Mouse (Mus musculus) left cerebral cortex, adult 2 months (tissue): ENCODE data around the gene Dchs2. TPM values are rescaled to one million over a fixed set of nuclear protein-coding genes. Genes with fewer than 3 reads are reported as not detected.
A peak's percentile ranks its signal among the peaks of the same experiment; 100 is the strongest.
"Not testable (repeated sequence)": the region's sequence is repeated elsewhere in the genome, so short reads cannot be mapped to it uniquely, and the experiment has no call there.

Experiments used
- DNase-seq, 2 experiments: peaks; one replicate each; pipeline ENCODE4 v3.0.0; 2021 to 2022; ENCODE audit warnings: low spot score in 2 of 2, mixed read lengths in 1 of 2; ENCODE audit errors: extremely low spot score in 1 of 2
- H3K27ac ChIP-seq: fragments of 200-600 bp; 2 replicates; pipeline ENCODE4 v1.8.1; 2022
- H3K4me3 ChIP-seq: fragments of 200-600 bp; 2 replicates; pipeline ENCODE4 v1.8.1; 2022
- CTCF ChIP-seq: fragments of 200-600 bp; IDR thresholded peaks from 2 replicates; pipeline ENCODE4 v1.8.1; 2022; ENCODE audit warnings: antibody characterized with exemption, mild to moderate bottlenecking, moderate library complexity
- intact Hi-C: fragments of 180-260 bp; cut with DNase I; formaldehyde crosslinking; loops from one replicate; pipeline ENCODE4 v1.15.1; 2025
- long read RNA-seq, 2 experiments: library from polyadenylated mRNA; stranded (forward); transcript quantifications; one replicate each; pipeline ENCODE4 v2.0.0; 2021; ENCODE audit warnings: borderline mapping rate in 2 of 2
- total RNA-seq, 2 experiments: library from RNA; stranded (reverse); gene quantifications; 2 replicates each; pipeline ENCODE4 v1.2.3; 2021

Dchs2 gene
- 1 to 10 TPM; 2.6 to 4.2 TPM for total RNA-seq
- long read RNA-seq, experiment 1, partial matches to known transcripts = 0 of 1 reads
- long read RNA-seq, experiment 1, other reads (novel, unspliced or antisense) = 1 of 1 reads
- long read RNA-seq, experiment 2, partial matches to known transcripts = 0 of 1 reads
- long read RNA-seq, experiment 2, other reads (novel, unspliced or antisense) = 1 of 1 reads

GRCm38 (mm10) chr3:83127726-83128448, at the start of gene Dchs2:
TSS of gene Dchs2 (plus strand) at chr3:83127948.
- intact Hi-C loops = loop anchor here (5.0 kb wide), 1 partner anchor 94 kb away; no protein-coding TSS in a partner anchor
- no peak for TF ChIP-seq CTCF
- Histone ChIP-seq H3K4me3 (peak within 1 kb of the TSS; percentile 50), H3K27ac (no peak within 1 kb of the TSS)
- no peak for DNase-seq

DNA sequence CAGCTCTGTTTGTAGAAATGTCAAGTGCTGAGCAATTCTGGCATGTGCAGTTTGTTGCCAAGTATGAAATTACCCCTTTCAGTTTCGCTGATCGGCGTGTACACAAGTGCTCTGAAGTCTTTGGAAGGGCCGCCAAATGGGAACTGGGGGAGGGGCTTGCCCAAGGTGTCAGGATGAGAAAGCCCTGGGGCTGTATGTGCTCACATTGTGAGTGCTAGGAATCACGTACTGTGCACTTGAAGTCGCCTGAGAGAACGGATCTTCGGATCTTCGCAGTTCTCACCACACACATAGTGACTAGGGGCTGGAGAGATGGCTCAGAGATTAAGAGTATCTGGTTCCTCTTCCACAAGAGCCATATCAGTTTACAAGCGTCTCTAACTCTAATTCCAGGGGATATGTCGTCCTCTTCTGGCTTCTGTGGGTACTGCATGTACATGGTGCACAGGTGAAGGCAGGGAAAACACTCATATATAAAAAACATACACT, 47.1 kb upstream of the Dchs2 start:
- peak; percentile 53 to 54 for DNase-seq
- H3K4me3 ChIP-seq = no peak overlapping the region
- TF ChIP-seq CTCF = peak; percentile 95
- no peak overlapping the region for H3K27ac ChIP-seq
- intact Hi-C loops = no loop called here

- DNase-seq = no peak
- TF ChIP-seq CTCF = no peak
- intact Hi-C loops = no loop called here
- H3K27ac ChIP-seq = no peak overlapping the region
- no peak overlapping the region for H3K4me3 ChIP-seq
Observed at GRCm38 (mm10) chr3:83097586-83097985, 30.2 kb upstream of the Dchs2 start.

- no peak for TF ChIP-seq CTCF
- no peak overlapping the region for H3K27ac ChIP-seq
- intact Hi-C loops = no loop called here
- H3K4me3 ChIP-seq = peak overlapping the region; percentile 23
- peak in 1 of 2 experiments; percentile 16 for DNase-seq
Observed at GRCm38 (mm10) chr3:83098546-83099034, 29.2 kb upstream of the Dchs2 start.

DNA sequence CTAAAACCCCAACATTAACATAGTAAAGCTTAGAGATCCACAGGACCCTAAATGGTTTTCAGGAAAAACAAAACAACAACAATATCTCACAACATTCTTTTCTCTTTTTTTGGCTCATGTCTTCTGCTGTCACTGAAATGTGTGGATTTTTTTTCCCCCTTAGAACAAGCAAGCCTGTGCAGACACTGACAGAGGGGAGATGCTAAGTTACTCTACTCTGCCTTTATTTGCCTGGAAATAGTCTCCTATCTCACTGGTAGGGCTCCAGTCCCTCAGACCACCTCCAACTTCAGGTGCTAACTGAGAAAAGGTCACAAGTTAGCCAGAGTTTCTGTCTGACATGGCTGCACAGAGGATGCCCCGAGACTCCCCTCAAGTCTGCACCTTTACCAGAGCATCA, 28.6 kb upstream of the Dchs2 start:
- intact Hi-C loops = no loop called here
- Histone ChIP-seq H3K27ac (no peak overlapping the region), H3K4me3 (no peak overlapping the region)
- TF ChIP-seq CTCF = no peak
- DNase-seq = no peak

DNA sequence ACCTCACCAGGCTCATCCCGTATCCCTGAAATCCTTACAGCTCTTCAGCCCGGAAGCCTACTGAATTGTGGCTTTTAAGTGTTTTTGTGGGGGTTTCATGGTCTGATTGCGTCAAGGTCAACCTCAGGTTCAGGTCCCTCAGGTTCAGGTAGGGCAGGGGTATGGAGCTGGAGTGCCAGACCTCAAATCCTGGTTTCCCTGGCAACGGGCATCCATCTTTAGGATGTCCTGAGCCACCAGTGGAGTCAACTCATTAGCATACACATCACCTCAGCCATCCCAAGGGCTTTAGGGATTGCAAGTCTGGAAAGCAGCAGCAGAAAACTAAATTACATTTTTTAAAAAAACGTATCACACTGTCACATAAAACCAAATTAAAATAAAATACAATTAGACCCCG, 28.1 kb upstream of the Dchs2 start:
- Histone ChIP-seq H3K4me3 (no peak overlapping the region), H3K27ac (no peak overlapping the region)
- DNase-seq = no peak
- intact Hi-C loops = no loop called here
- no peak for TF ChIP-seq CTCF

DNA sequence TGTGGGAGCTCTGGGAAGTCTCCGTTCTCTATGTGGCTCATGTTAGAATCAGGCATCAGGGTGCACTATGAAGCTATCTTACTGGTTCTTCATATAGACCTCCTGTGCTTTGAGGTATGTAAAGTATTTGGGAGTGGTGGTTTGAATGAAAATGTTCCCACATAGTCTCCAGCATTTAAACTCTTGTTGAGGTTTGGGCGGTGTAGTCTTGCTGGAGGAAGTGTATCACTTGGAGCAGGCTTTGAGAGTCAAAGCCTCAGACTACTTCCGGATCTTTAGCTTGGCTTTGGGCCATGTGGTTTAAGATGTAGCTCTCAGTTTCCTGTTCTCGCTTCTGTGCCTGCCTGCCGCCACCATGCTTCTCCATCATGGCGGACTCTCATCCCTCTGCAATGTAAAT, 25.5 kb upstream of the Dchs2 start:
- H3K4me3 ChIP-seq = no peak overlapping the region
- no peak for TF ChIP-seq CTCF
- intact Hi-C loops = no loop called here
- no peak for DNase-seq
- H3K27ac ChIP-seq = no peak overlapping the region

GRCm38 (mm10) chr3:83110163-83110562, 17.6 kb upstream of the Dchs2 start:
- no peak overlapping the region for H3K4me3 ChIP-seq
- no peak for DNase-seq
- intact Hi-C loops = loop anchor here (1.0 to 2.0 kb wide), 2 partner anchors 113 to 163 kb away; no protein-coding TSS in a partner anchor
- peak; percentile 86 for TF ChIP-seq CTCF
- H3K27ac ChIP-seq = no peak overlapping the region

DNA sequence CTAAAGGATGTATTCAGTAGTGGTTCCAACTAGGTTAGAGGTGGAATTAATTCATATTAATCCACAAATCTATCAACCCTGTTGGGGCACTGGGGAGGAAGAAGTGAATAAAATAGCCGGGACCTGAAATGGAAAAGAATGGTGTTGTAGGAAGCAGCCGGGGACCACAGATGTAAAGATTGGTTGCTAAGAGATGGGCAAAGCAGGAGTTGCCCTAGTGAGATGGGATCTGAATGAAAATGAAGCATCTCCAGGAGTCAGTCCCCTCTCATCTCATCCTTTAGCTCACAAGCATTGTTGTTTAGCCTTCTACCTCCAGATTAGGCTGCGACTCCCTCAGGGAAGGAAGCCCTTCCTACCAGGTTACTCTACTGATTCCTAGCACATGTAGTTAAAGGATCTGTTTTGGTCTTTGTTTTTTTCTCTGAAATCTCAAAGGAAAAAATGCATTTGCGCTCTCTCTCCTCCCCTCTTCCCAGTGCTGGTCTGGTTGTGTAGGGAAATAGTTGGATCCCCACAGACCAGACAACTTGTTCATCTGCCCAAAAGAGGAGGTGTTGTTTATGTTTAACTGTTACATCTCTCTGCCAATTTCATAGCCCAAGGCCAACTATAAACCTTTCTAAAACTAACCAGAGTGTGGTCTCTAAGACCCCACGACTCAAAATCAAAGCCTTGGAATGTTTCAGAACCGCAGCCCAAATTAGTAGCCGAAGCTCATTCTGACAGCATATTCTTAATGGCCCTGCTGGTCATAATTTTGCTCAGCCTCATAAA, 16.1 kb upstream of the Dchs2 start:
- DNase-seq = no peak
- TF ChIP-seq CTCF = no peak
- Histone ChIP-seq H3K27ac (no peak overlapping the region), H3K4me3 (no peak overlapping the region)
- intact Hi-C loops = loop anchor here (2.0 kb wide), 1 partner anchor 111 kb away; no protein-coding TSS in a partner anchor

- Histone ChIP-seq H3K27ac (no peak overlapping the region), H3K4me3 (no peak overlapping the region)
- no peak for DNase-seq
- no peak for TF ChIP-seq CTCF
- intact Hi-C loops = no loop called here
Observed at GRCm38 (mm10) chr3:83112869-83113268, 14.9 kb upstream of the Dchs2 start.

- intact Hi-C loops = no loop called here
- H3K4me3 ChIP-seq = no peak overlapping the region
- no peak for DNase-seq
- TF ChIP-seq CTCF = no peak
- H3K27ac ChIP-seq = no peak overlapping the region
Observed at GRCm38 (mm10) chr3:83114946-83115345, 12.8 kb upstream of the Dchs2 start.

- no peak for TF ChIP-seq CTCF
- Histone ChIP-seq H3K4me3 (no peak overlapping the region), H3K27ac (no peak overlapping the region)
- DNase-seq = no peak
- intact Hi-C loops = no loop called here
Observed at GRCm38 (mm10) chr3:83117592-83117991, 10.2 kb upstream of the Dchs2 start.

DNA sequence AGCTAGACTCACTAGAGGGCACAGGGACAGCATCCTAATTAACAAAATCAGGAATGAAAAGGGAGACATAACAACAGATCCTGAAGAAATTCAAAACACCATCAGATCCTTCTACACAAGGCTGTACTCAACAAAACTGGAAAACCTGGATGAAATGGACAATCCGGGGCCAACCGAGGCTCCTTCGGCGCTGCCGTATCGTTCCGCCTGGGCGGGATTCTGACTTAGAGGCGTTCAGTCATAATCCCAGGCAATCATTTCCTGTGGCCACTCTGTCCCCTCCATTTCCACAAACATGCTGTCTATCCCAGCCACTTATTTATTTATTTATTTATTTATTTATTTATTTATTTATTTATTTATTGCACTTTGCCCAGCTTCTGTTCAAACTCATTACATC, 3.8 kb upstream of the Dchs2 start:
- intact Hi-C loops, H3K27ac ChIP-seq, H3K4me3 ChIP-seq, DNase-seq: not testable (repeated sequence)
